Mouse (Mus musculus) hindbrain, embryonic 16.5 days (tissue): ENCODE data around the gene Rxfp4. TPM values are rescaled to one million over a fixed set of nuclear protein-coding genes. Genes with fewer than 3 reads are reported as not detected.

ENCODE experiments used
- ATAC-seq: fragments of 200-750 bp; cut with Nextera tagmentation; 2 replicates; pipeline ENCODE4 v1.8.0; 2017; ENCODE audit warnings: moderate TSS enrichment, moderate library complexity
- H3K27ac ChIP-seq: fragments of 300-500 bp; sonication (generic); 2 replicates; pipeline ENCODE4 v1.5.1; 2014; ENCODE audit warnings: low read depth, mild to moderate bottlenecking, control low read depth, low read length, moderate library complexity
- H3K27me3 ChIP-seq: fragments of 300-500 bp; sonication (generic); replicated peaks from 2 replicates; pipeline ENCODE4 v1.6.1; 2014; ENCODE audit warnings: low read length; ENCODE audit not compliant: control insufficient read depth, insufficient read depth
- H3K36me3 ChIP-seq: fragments of 300-500 bp; sonication (generic); 2 replicates; pipeline ENCODE4 v1.6.1; 2014; ENCODE audit warnings: mild to moderate bottlenecking, low read length, moderate library complexity, mixed read lengths; ENCODE audit not compliant: control insufficient read depth, insufficient read depth
- H3K4me1 ChIP-seq: fragments of 300-500 bp; sonication (generic); 2 replicates; pipeline ENCODE4 v1.6.1; 2014; ENCODE audit warnings: low read depth, low read length; ENCODE audit not compliant: control insufficient read depth, insufficient read depth
- H3K4me2 ChIP-seq: fragments of 300-500 bp; sonication (generic); 2 replicates; pipeline ENCODE4 v1.6.1; 2014; ENCODE audit warnings: mild to moderate bottlenecking, low read length, control low read depth, moderate library complexity
- H3K4me3 ChIP-seq: fragments of 300-500 bp; sonication (generic); 2 replicates; pipeline ENCODE4 v1.5.1; 2014; ENCODE audit warnings: mild to moderate bottlenecking, low read length, control low read depth, moderate library complexity
- H3K9ac ChIP-seq: fragments of 300-500 bp; sonication (generic); 2 replicates; pipeline ENCODE4 v1.6.1; 2014; ENCODE audit warnings: low read depth, mild to moderate bottlenecking, control low read depth, low read length, moderate library complexity
- H3K9me3 ChIP-seq: fragments of 300-500 bp; sonication (generic); 2 replicates; pipeline ENCODE4 v1.6.1; 2014; ENCODE audit warnings: mild to moderate bottlenecking, low read length, moderate library complexity; ENCODE audit not compliant: control insufficient read depth
- WGBS: fragments of 180-500 bp; shearing (Covaris S2); extraction: QIAGEN DNeasy Blood & Tissue Kit; methylation state at CpG from one replicate; pipeline ENCODE4 v1.1.7; 2014; 5-methylcytosine and 5-hydroxymethylcytosine counted together
- polyA plus RNA-seq: library from polyadenylated mRNA; unstranded; fragments of >200 nt; fragmentation: Nextera tagmentation; extraction: Ambion mirVana; gene quantifications from 2 replicates; pipeline ENCODE4 v1.2.1, GENCODE M21; 2015

Rxfp4 gene
- polyA plus RNA-seq, 1 experiment from 2014 or later, result not detected

DNA sequence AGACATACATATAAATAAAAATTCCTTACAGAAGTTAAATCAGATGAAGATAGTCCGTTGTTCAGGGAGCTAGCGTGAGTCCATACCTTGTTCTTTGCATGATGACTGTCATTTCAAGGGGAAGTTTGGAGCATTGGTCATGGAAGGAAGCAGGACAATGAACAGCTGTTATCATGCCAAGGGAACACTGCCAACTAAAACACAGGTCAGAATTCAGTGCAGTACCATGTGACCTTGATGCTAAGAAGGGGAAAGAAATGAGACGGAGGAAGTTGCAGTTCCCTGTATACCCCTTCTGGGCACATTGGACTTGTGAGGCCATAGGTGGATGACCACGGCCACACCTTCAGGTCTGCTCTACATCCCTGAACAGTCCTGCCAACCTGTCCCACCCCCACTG lies 1.7 kb upstream of the Rxfp4 start:
- Histone ChIP-seq H3K4me1 (no peaks in the 10 kb centered on the region), H3K9ac (no peak overlapping the region), H3K4me2 (no peak overlapping the region), H3K27me3 (no peaks in the 10 kb centered on the region), H3K4me3 (no peak overlapping the region), H3K36me3 (no peaks in the 10 kb centered on the region), H3K9me3 (no peaks in the 10 kb centered on the region), H3K27ac (no peak overlapping the region)
- ATAC-seq, result no peak
- WGBS, result 79% methylated on average over 4 of the region's 4 CpGs

DNA sequence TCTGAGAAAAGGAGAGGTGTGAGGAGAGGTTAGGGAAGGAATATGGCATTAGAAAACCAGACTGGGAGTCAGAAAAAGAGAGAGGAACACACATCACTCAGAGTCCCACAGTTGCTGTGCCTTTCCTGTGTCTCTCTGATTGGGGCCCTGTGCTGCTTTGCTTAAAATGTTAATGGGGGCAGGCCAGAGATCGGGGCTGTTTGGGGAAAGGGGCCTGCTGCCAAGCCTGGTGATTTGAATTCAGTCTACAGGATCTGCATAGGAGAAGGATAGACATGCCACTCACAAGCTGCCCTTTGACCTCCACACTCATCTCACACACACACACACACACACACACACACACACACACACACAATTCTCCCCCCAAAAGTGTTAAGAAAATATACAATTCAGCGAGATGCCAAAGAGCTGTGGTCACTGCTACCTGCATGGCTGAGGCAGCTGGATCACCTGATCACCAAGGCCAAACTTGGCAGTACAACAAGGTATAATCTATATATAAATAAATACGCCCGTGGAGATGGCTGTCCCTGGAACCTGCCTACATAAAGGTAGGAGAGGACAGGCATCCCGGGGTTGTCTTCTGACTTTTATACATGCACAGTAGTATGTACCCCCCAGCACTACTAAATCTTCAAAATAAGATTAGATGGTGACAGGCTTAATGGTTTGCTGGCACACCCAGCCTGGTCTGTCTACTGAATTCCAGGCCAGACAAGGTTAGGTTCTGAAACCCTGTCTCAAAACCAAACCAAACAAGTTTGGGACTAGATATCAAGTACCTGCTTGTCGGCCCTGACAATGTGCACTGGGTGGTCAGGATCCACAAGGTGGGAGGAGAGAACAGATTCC lies 801 bp upstream of the Rxfp4 start:
- no peak overlapping the region for H3K4me3 ChIP-seq
- no peaks in the 10 kb centered on the region for H3K36me3 ChIP-seq
- 86% methylated on average over 6 of the region's 6 CpGs for WGBS
- H3K4me2 ChIP-seq, result no peak overlapping the region
- H3K9me3 ChIP-seq, result no peaks in the 10 kb centered on the region
- no peak for ATAC-seq
- H3K27ac ChIP-seq, result no peak overlapping the region
- no peaks in the 10 kb centered on the region for H3K4me1 ChIP-seq
- no peaks in the 10 kb centered on the region for H3K27me3 ChIP-seq
- H3K9ac ChIP-seq, result no peak overlapping the region

DNA sequence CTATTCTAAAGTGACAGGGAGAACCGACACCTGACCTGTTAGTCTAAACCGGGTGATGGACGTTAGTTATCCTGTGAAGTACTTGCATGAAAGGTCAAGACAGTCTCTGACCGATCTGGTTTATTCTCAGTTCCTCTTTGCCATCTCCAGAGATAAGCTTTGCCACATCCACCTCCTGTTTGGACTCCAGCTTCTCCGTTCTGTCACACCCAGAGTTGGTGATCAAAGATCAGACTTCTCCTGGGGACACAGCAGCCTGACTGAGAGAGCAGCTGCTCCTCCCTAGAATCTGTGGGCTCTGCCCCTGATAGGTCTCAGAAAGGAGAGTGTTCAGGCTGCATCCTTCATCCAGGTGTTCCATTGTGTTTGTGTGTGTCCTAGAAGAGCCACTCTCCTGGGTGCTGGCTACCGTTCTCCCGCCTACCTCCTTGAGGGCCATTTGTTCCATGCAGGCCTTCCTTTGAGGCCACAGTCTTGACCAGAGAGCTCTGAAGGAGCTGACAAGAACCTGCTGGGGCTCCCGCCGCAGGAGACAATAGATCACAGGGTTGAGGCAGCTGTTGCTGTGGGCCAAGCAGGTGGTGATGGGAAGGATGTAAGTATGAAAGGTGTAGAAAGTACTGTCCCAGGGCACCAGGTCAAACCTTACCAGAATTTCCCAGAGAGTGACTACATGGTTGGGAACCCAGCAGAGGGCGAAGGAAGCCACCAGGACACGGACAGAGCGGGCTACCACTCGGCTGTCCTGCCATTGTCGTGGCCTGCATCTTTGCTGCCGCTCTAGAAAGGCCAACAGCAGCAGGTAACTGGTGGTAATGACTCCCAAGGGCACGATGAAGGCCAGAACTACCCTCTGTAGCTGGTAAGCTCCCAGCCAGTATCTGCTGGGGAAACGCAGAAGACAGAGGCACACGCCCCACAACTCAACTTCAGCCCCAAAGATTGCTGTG lies 998 bp downstream of the Rxfp4 start:
- no peaks in the 10 kb centered on the region for H3K27me3 ChIP-seq
- H3K4me2 ChIP-seq, result no peak overlapping the region
- no peaks in the 10 kb centered on the region for H3K9me3 ChIP-seq
- peaks cover 2% of the 10 kb centered on the region for H3K36me3 ChIP-seq
- 78% methylated on average over 18 of the region's 18 CpGs for WGBS
- no peak for ATAC-seq
- H3K4me3 ChIP-seq, result no peak overlapping the region
- no peak overlapping the region for H3K27ac ChIP-seq
- no peaks in the 10 kb centered on the region for H3K4me1 ChIP-seq
- H3K9ac ChIP-seq, result no peak overlapping the region

DNA sequence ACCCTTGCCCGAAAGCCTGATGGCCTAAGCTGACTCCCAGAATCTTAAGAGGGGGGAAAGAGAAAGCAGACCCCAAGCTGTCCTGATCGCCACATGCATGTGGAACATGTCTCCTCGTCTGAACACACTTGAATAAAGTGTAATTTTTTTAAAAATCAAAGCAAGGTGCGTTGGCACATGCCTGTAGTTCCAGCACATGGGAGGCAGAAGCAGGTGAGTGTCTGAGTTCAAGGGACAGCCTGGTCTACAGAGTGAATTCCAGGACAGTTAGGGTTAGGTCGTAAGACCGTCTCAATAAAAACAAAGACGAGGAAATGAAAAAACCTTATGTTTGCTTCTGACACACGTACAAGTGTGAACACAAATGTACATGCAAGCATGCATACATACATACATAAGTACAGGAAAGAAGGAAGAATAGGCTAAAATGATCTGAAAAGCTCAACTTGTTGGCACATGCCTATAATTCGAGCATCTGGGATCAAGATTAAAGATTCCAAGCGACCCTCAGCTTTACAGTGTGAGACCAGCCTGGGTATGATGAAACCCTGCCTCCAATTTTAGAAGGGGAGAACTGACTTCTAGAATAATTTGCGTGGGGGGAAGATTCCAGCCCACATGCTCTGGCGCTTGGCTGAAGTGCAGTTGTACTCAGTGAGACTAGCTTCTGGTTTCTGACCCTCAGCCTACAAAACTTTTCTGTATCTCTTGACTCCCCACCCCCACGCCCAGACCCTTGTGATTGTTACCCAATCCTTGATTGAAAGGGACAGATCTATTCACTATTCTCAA lies 2.0 kb downstream of the Rxfp4 start:
- H3K27me3 ChIP-seq, result no peaks in the 10 kb centered on the region
- H3K4me2 ChIP-seq, result no peak overlapping the region
- H3K9ac ChIP-seq, result no peak overlapping the region
- no peaks in the 10 kb centered on the region for H3K9me3 ChIP-seq
- 80% methylated on average over 13 of the region's 13 CpGs for WGBS
- peaks cover 11% of the 10 kb centered on the region for H3K36me3 ChIP-seq
- no peak overlapping the region for H3K27ac ChIP-seq
- no peak overlapping the region for H3K4me3 ChIP-seq
- H3K4me1 ChIP-seq, result no peaks in the 10 kb centered on the region
- ATAC-seq, result no peak

DNA sequence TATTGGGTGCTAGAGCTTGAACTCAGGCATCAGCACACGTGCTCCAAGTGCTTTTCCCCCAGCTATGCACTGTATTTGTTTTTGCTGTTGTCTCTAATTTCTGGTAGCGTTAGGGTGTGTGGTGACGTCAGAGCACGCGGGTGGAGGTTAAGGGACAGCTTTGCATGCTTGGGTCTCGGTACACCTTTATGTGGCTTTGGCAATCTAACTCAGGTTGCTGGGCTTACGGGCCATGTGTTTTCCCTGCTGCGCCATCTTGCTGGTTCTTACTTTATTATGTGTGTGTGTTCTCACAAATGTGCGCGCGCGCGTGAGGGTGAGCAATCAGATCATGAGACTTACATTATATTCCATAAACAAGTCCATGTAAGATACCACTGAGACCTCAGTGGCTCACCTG lies 3.0 kb downstream of the Rxfp4 start:
- H3K4me3 ChIP-seq, result no peak overlapping the region
- H3K27ac ChIP-seq, result no peak overlapping the region
- peaks cover 14% of the 10 kb centered on the region for H3K36me3 ChIP-seq
- 93% methylated on average over 13 of the region's 13 CpGs for WGBS
- H3K4me2 ChIP-seq, result no peak overlapping the region
- no peak overlapping the region for H3K9ac ChIP-seq
- H3K27me3 ChIP-seq, result no peaks in the 10 kb centered on the region
- H3K4me1 ChIP-seq, result no peaks in the 10 kb centered on the region
- H3K9me3 ChIP-seq, result no peaks in the 10 kb centered on the region
- no peak for ATAC-seq

DNA sequence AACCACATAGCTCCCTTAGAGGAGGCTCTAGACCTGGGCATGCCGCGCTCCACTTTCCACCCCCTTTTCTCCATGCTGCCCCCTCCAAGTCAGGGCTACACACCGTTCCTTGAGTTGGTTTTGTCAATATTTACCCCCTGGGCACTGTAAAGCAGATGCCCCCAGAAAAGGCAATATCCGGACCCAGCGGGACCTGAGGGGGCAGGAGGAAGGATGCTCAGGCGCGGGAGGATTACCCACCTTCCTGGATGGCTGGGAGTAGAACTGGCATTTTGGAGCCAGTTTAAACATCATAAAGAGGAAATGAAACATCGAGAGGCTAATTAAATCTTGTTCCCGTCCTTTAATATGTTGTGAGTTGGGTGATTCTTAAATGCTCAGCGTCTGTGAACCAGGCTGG lies 3.8 kb downstream of the Rxfp4 start:
- Histone ChIP-seq H3K4me1 (no peaks in the 10 kb centered on the region), H3K4me3 (no peak overlapping the region), H3K27me3 (no peaks in the 10 kb centered on the region), H3K27ac (peak overlapping the region; percentile 13; the same call in 1 of the 2 replicates), H3K9ac (no peak overlapping the region), H3K36me3 (peaks cover 19% of the 10 kb centered on the region), H3K9me3 (no peaks in the 10 kb centered on the region), H3K4me2 (no peak overlapping the region)
- WGBS, result 75% methylated on average over 10 of the region's 10 CpGs
- no peak for ATAC-seq

DNA sequence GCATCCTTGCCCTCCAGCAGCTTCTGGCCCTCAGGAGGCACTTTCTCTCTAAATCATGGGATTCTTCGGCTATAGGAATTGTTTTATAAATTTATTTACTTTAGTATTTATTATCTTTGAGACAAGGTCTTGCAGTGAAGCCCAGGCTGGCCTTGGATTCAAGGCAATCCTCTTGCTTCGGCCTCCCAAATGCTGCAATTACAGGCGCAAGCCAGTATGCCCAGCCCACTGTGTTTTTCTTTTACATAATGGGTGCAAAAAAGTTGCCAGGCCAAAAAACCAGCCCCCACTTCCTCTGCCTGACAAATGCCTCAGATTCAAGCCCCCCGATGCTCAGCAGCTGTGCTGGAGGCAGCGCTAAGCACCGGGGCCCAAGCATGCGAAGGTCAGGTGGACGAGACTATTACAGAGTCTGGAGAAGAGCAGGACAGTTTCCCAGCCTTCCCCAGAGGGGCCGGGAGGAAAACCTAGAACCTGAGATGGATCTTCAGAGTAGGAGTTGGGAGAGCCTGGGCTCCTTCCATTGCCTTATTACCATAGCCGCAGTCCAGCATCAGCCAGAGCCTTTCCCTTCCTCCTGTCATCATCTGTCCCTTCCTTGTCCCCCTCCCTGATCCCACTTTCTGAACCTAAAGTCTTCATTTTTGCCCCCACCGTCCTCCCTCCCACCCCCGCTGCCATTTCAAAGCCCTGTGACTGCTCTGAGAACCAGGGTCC lies 4.3 kb downstream of the Rxfp4 start:
- no peak for ATAC-seq
- H3K4me1 ChIP-seq, result no peaks in the 10 kb centered on the region
- H3K27me3 ChIP-seq, result no peaks in the 10 kb centered on the region
- H3K4me2 ChIP-seq, result no peak overlapping the region
- no peaks in the 10 kb centered on the region for H3K9me3 ChIP-seq
- no peak overlapping the region for H3K9ac ChIP-seq
- no peak overlapping the region for H3K4me3 ChIP-seq
- WGBS, result 84% methylated on average over 12 of the region's 12 CpGs
- H3K36me3 ChIP-seq, result peaks cover 23% of the 10 kb centered on the region
- 0 out of 2 replicates have a peak overlapping the region, but pooled peaks have one; percentile 13 for H3K27ac ChIP-seq

DNA sequence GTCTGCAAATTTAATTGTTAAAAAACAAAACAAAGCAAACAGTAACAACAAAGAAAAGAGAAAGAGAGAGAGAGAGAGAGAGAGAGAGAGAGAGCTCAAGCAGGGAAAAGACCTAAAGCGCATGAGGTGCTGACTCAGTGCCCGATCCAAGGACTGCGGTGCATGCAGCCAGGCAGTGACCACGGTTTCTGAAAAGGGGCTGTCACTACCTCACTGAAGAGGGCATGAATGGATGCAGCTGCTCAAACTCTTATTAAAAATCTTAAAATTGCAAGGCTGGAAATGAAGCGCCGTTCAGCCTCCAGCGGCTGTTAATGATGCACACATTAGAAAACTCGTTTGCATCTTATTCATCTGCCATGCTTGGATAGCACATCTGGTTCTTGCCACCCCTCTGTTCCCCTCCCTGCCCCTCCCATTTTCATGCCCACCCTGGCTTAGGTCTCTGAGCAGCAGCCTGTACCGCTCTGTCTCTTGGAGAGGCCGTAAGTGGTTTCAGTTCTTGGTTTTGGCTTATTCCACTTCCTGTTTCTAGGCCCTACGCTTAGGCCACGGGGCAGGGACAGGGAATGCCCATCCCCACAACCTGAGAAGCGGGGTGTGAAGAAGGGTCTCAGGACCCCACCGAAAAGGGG lies 5.0 kb downstream of the Rxfp4 start:
- no peak overlapping the region for H3K4me3 ChIP-seq
- no peaks in the 10 kb centered on the region for H3K4me1 ChIP-seq
- no peak overlapping the region for H3K27ac ChIP-seq
- no peak overlapping the region for H3K4me2 ChIP-seq
- peaks cover 30% of the 10 kb centered on the region for H3K36me3 ChIP-seq
- 81% methylated on average over 14 of the region's 14 CpGs for WGBS
- 0 out of 2 replicates have a peak, but pooled peaks have one; percentile 43 for ATAC-seq
- H3K9ac ChIP-seq, result no peak overlapping the region
- H3K27me3 ChIP-seq, result no peaks in the 10 kb centered on the region
- no peaks in the 10 kb centered on the region for H3K9me3 ChIP-seq
